Mouse (Mus musculus) stomach, embryonic 15.5 days (tissue): ENCODE measurements around the gene Gm20696. TPM values are rescaled to one million over a fixed set of nuclear protein-coding genes. Genes with fewer than 3 reads are reported as not detected.
A peak's percentile ranks its signal among the peaks of the same experiment; 100 is the strongest.

ENCODE experiments used
- ATAC-seq: fragments of 200-750 bp; cut with Nextera tagmentation; 2 replicates; pipeline ENCODE4 v1.8.0; 2017; ENCODE audit warnings: low read depth, moderate number of reproducible peaks, moderate TSS enrichment; ENCODE audit not compliant: insufficient read depth, low FRiP score
- H3K27ac ChIP-seq: fragments of 300-500 bp; sonication (generic); 2 replicates; pipeline ENCODE4 v1.5.1; 2015; ENCODE audit warnings: mild to moderate bottlenecking, inconsistent platforms
- H3K27me3 ChIP-seq: fragments of 300-500 bp; sonication (generic); replicated peaks from 2 replicates; pipeline ENCODE4 v1.6.1; 2015; ENCODE audit warnings: inconsistent platforms
- H3K36me3 ChIP-seq: fragments of 300-500 bp; sonication (generic); 2 replicates; pipeline ENCODE4 v1.6.1; 2015; ENCODE audit warnings: inconsistent platforms
- H3K4me1 ChIP-seq: fragments of 300-500 bp; sonication (generic); 2 replicates; pipeline ENCODE4 v1.6.1; 2015; ENCODE audit warnings: inconsistent platforms
- H3K4me2 ChIP-seq: fragments of 300-500 bp; sonication (generic); 2 replicates; pipeline ENCODE4 v1.6.1; 2015; ENCODE audit warnings: mild to moderate bottlenecking, inconsistent platforms
- H3K4me3 ChIP-seq: fragments of 300-500 bp; sonication (generic); replicated peaks from 2 replicates; pipeline ENCODE4 v1.5.1; 2015; ENCODE audit warnings: inconsistent platforms
- H3K9ac ChIP-seq: fragments of 300-500 bp; sonication (generic); 2 replicates; pipeline ENCODE4 v1.6.1; 2015; ENCODE audit warnings: inconsistent platforms
- H3K9me3 ChIP-seq: fragments of 300-500 bp; sonication (generic); 2 replicates; pipeline ENCODE4 v1.6.1; 2016; ENCODE audit warnings: inconsistent platforms
- WGBS: fragments of 180-500 bp; shearing (Covaris S2); methylation state at CpG from one replicate; pipeline ENCODE4 v1.1.7; 2015; 5-methylcytosine and 5-hydroxymethylcytosine counted together
- polyA plus RNA-seq: library from polyadenylated mRNA; unstranded; fragments of >200 nt; fragmentation: Nextera tagmentation; extraction: Ambion mirVana; gene quantifications from 2 replicates; pipeline ENCODE4 v1.2.1, GENCODE M21; 2015

Gm20696 gene
- polyA plus RNA-seq, 1 experiment from 2014 or later = 4.6 TPM

- no peak for ATAC-seq
- H3K36me3 ChIP-seq = no peaks in the 10 kb centered on the region
- H3K9me3 ChIP-seq = no peaks in the 10 kb centered on the region
- H3K4me2 ChIP-seq = peak overlapping the region; percentile 9; the same call in 1 of the 2 replicates
- WGBS = 59% methylated on average over 19 of the region's 19 CpGs
- H3K27ac ChIP-seq = peak overlapping the region; percentile 82
- H3K4me1 ChIP-seq = 0 out of 2 replicates have a peak, but pooled peaks cover 9% of the 10 kb centered on the region
- no peaks in the 10 kb centered on the region for H3K27me3 ChIP-seq
- H3K9ac ChIP-seq = no peak overlapping the region
- no peak overlapping the region for H3K4me3 ChIP-seq
Observed at GRCm38 (mm10) chr6:99388741-99389675, 277.6 kb downstream of the Gm20696 start.

DNA sequence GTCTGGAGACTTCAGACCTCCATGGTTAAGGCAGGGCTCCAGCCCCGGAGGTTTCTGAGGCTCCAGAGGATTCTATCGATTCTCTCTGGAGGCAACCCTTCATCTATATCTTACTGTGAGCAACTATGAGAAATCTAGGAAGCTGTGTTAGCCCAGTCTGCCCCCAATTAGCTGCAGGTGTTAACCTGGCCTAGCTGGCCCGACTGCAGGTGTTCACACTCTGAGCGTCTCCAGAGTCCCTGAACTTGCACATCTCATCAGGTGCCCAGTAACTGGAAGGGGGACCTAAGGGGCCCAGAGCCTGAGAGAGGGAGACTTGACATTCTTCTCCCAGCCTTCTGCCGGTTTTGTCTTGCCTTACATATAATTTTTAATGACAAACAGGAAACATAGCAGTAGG lies 278.6 kb downstream of the Gm20696 start:
- no peaks in the 10 kb centered on the region for H3K27me3 ChIP-seq
- H3K4me2 ChIP-seq = no peak overlapping the region
- no peaks in the 10 kb centered on the region for H3K9me3 ChIP-seq
- 86% methylated on average over 5 of the region's 5 CpGs for WGBS
- H3K4me3 ChIP-seq = no peak overlapping the region
- peak overlapping the region; percentile 82 for H3K27ac ChIP-seq
- H3K9ac ChIP-seq = no peak overlapping the region
- H3K36me3 ChIP-seq = no peaks in the 10 kb centered on the region
- 0 out of 2 replicates have a peak, but pooled peaks cover 9% of the 10 kb centered on the region for H3K4me1 ChIP-seq
- ATAC-seq = no peak

DNA sequence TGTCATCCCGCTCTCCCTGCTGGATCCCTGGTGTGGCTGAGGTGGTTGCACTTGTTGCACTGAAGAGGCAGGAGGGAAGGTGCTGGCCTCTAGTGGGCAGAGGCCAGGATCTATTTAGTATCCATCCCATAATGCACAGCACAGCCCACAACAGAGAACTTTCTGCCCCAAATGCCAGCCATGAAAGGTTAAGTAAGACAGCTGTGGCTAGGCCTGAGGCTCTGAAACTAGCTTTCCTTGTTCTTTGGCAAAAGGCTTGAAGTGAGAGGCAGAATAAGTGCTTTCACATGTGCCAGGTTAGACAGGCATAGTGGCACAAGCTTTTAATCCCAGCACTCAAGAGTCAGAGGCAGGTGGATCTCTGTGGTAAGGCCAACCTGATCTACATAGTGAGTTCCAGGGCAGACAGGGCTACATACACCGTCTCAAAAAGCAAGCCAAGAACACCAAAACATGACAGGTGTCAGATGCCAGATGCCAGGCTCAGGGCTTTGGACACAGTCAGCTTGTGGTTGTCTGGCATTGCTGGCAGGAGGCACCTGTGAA lies 281.5 kb downstream of the Gm20696 start:
- 65% methylated on average over 2 of the region's 2 CpGs for whole genome bisulfite sequencing
- no peak overlapping the region for H3K27ac ChIP-seq
- H3K4me3 ChIP-seq = no peak overlapping the region
- H3K36me3 ChIP-seq = no peaks in the 10 kb centered on the region
- 0 out of 2 replicates have a peak, but pooled peaks cover 9% of the 10 kb centered on the region for H3K4me1 ChIP-seq
- H3K27me3 ChIP-seq = no peaks in the 10 kb centered on the region
- no peak overlapping the region for H3K9ac ChIP-seq
- H3K9me3 ChIP-seq = no peaks in the 10 kb centered on the region
- ATAC-seq = no peak
- H3K4me2 ChIP-seq = no peak overlapping the region

- ATAC-seq = no peak
Observed at GRCm38 (mm10) chr6:99383846-99384472, 282.6 kb downstream of the Gm20696 start.

GRCm38 (mm10) chr6:99380146-99380545 lies 286.5 kb downstream of the Gm20696 start:
- no peak overlapping the region for H3K27ac ChIP-seq
- ATAC-seq = no peak
- H3K4me1 ChIP-seq = 0 out of 2 replicates have a peak, but pooled peaks cover 7% of the 10 kb centered on the region
- H3K9ac ChIP-seq = no peak overlapping the region
- H3K27me3 ChIP-seq = no peaks in the 10 kb centered on the region
- WGBS = 73% methylated on average over 5 of the region's 5 CpGs
- no peaks in the 10 kb centered on the region for H3K9me3 ChIP-seq
- no peak overlapping the region for H3K4me2 ChIP-seq
- H3K4me3 ChIP-seq = no peak overlapping the region
- H3K36me3 ChIP-seq = no peaks in the 10 kb centered on the region

More at GRCm38 (mm10) chr6:99383846-99384472, 282.6 kb downstream of the Gm20696 start:
- H3K27ac ChIP-seq = no peak overlapping the region
- H3K4me1 ChIP-seq = 0 out of 2 replicates have a peak, but pooled peaks cover under 1% of the 10 kb centered on the region
- H3K4me3 ChIP-seq = no peak overlapping the region
- 68% methylated on average over 4 of the region's 4 CpGs for WGBS
- no peak overlapping the region for H3K4me2 ChIP-seq
- H3K27me3 ChIP-seq = no peaks in the 10 kb centered on the region
- no peaks in the 10 kb centered on the region for H3K36me3 ChIP-seq
- no peaks in the 10 kb centered on the region for H3K9me3 ChIP-seq
- no peak overlapping the region for H3K9ac ChIP-seq

- peaks cover 13% of the 10 kb centered on the region for H3K4me1 ChIP-seq
- H3K9me3 ChIP-seq = no peaks in the 10 kb centered on the region
- H3K36me3 ChIP-seq = no peaks in the 10 kb centered on the region
- no peak overlapping the region for H3K27ac ChIP-seq
- H3K4me3 ChIP-seq = no peak overlapping the region
- 0 out of 2 replicates have a peak, but pooled peaks have one; percentile 16 for ATAC-seq
- H3K9ac ChIP-seq = no peak overlapping the region
- H3K4me2 ChIP-seq = no peak overlapping the region
- no peaks in the 10 kb centered on the region for H3K27me3 ChIP-seq
- 60% methylated on average over 7 of the region's 7 CpGs for WGBS
Observed at GRCm38 (mm10) chr6:99378997-99379710, 287.4 kb downstream of the Gm20696 start.

- H3K4me1 ChIP-seq = peaks cover 16% of the 10 kb centered on the region
- no peaks in the 10 kb centered on the region for H3K36me3 ChIP-seq
- no peaks in the 10 kb centered on the region for H3K9me3 ChIP-seq
- no peak overlapping the region for H3K9ac ChIP-seq
- no peaks in the 10 kb centered on the region for H3K27me3 ChIP-seq
- no peak overlapping the region for H3K27ac ChIP-seq
- H3K4me2 ChIP-seq = no peak overlapping the region
- ATAC-seq = no peak
- H3K4me3 ChIP-seq = no peak overlapping the region
- WGBS = 72% methylated on average over 4 of the region's 4 CpGs
Observed at GRCm38 (mm10) chr6:99377716-99378115, 288.9 kb downstream of the Gm20696 start.

GRCm38 (mm10) chr6:99377131-99377530 lies 289.5 kb downstream of the Gm20696 start:
- Histone ChIP-seq H3K9me3 (no peaks in the 10 kb centered on the region), H3K27me3 (no peaks in the 10 kb centered on the region), H3K4me1 (peaks cover 16% of the 10 kb centered on the region), H3K4me3 (no peak overlapping the region), H3K4me2 (no peak overlapping the region), H3K36me3 (no peaks in the 10 kb centered on the region), H3K9ac (no peak overlapping the region), H3K27ac (no peak overlapping the region)
- no peak for ATAC-seq
- 66% methylated on average over 2 of the region's 2 CpGs for WGBS

DNA sequence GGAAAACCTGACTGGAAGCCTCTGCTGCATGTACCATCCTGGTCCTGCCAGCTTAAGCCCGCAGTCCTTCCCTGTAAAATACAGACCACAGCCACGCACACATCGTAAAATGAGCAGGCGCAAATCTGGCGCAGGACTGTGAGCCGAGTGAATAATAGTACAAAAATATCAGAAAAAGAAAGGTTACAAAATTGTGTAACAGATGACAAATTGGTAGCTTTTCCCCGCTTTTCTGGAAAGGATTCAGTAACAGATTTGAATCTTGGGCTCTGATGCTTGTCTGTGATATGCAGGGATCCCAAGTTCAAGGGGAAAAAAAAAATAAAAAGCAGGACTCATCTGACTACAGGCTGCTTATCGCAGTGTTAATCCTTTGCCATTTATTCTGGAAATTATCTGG lies 289.9 kb downstream of the Gm20696 start:
- no peak overlapping the region for H3K9ac ChIP-seq
- ATAC-seq = no peak

DNA sequence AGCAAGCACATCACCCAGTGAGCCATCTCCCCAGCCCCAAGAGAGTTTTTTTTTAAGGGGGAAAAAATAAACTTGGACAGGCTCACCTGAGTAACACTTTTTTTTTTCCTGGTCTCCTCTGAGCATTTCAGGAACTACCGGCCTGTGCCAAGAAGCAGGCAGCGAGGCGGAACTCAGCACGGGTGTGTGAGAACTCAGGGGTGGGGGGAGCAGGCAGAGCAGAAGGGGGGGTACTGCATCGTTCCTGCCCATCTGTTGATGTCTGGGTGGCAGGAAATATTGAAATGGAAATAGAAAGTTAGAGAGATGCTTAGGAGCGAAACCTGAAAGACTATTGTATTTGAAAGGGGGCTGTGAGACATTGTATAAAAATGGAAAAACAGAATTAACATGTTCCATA lies 290.7 kb downstream of the Gm20696 start:
- H3K4me1 ChIP-seq = peaks cover 16% of the 10 kb centered on the region
- H3K4me2 ChIP-seq = no peak overlapping the region
- no peaks in the 10 kb centered on the region for H3K36me3 ChIP-seq
- H3K9ac ChIP-seq = no peak overlapping the region
- H3K27ac ChIP-seq = peak overlapping the region; percentile 49; the same call in 1 of the 2 replicates
- WGBS = 62% methylated on average over 6 of the region's 6 CpGs
- ATAC-seq = no peak
- no peaks in the 10 kb centered on the region for H3K27me3 ChIP-seq
- no peaks in the 10 kb centered on the region for H3K9me3 ChIP-seq
- no peak overlapping the region for H3K4me3 ChIP-seq

More for the DNA sequence above, 289.9 kb downstream of the Gm20696 start:
- H3K4me2 ChIP-seq = no peak overlapping the region
- H3K4me3 ChIP-seq = no peak overlapping the region
- no peaks in the 10 kb centered on the region for H3K36me3 ChIP-seq
- WGBS = 82% methylated on average over 8 of the region's 8 CpGs
- peaks cover 16% of the 10 kb centered on the region for H3K4me1 ChIP-seq
- H3K27ac ChIP-seq = no peak overlapping the region
- no peaks in the 10 kb centered on the region for H3K9me3 ChIP-seq
- no peaks in the 10 kb centered on the region for H3K27me3 ChIP-seq

GRCm38 (mm10) chr6:99375376-99375775 lies 291.2 kb downstream of the Gm20696 start:
- WGBS = 56% methylated on average over 4 of the region's 4 CpGs
- no peaks in the 10 kb centered on the region for H3K9me3 ChIP-seq
- no peak overlapping the region for H3K4me3 ChIP-seq
- no peak for ATAC-seq
- H3K27ac ChIP-seq = peak overlapping the region; percentile 49
- H3K36me3 ChIP-seq = no peaks in the 10 kb centered on the region
- no peak overlapping the region for H3K9ac ChIP-seq
- no peak overlapping the region for H3K4me2 ChIP-seq
- H3K27me3 ChIP-seq = no peaks in the 10 kb centered on the region
- H3K4me1 ChIP-seq = peaks cover 16% of the 10 kb centered on the region
